Mouse (Mus musculus): ENCODE measurements around the gene Rab3d.

DNA sequence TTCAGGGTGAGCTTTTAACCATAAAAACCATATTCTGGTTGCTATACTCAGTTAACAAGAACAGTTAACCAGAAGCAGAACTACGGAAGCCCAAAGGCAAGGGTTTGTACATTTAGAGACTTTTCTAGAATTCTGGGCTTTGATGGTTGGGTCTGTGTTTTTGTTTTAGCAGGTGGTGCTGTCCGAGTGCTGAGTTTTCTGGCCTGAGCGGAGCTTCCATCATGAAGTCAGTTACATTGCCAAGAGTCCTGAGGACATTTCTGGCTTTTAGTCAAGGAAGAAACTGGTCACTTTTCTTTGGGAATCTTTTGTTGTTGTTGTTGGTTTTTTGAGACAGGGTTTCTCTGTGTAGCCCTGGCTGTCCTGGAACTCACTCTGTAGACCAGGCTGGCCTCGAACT, 14.0 kb downstream of the Rab3d start:
- no peak for TF ChIP-seq CTCF (IDR thresholded peaks at IDR 0.05; ENCODE audit: extremely low read depth, insufficient read depth, low read length)
- TF ChIP-seq POLR2A (IDR thresholded peaks at IDR 0.05; ENCODE audit: extremely low read depth, insufficient read depth, low read length): no peak
